Mouse (Mus musculus): Measurements from ENCODE around the gene Lgals7. TPM values are rescaled to one million over a fixed set of nuclear protein-coding genes. Genes with fewer than 3 reads are reported as not detected.
"Not testable (repeated sequence)": the region's sequence is repeated elsewhere in the genome, so short reads cannot be mapped to it uniquely, and the experiment has no call there.

The Lgals7 gene
- polyA plus RNA-seq, 1 experiment from 2014 or later, result 1.8 TPM

DNA sequence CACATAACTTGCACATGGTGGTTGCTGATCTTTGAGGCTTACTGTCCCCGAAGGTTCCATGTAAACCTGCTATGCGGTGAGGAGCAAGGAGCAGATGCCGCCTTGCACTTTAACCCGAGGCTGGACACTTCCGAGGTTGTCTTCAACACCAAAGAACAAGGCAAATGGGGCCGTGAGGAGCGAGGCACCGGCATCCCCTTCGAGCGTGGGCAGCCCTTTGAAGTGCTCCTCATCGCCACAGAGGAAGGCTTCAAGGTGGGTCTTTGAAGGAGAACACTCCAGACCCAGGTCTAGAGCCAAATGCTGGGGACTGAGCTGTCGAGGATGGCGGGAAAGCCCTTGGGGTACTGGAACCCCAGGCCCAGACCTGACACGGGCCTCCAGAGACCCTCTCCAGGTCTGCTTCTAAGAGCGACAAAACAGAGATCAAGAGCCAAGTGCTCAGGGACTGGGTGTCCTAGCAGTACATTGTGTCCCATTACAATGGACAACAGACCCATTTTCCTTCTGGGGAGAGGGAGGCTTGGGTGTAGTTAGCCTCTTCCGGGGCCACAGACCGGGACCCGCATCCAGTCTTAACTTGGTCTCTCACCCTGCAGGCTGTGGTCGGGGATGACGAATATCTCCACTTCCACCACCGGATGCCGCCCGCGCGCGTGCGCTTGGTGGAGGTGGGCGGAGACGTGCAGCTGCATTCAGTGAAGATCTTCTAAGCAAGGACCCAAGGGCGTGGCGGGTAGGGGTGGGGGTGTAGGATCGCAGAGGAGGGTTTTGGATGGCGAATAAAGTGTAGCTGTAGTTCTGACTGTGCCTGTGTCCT, 2.0 kb downstream of the Lgals7 start:
- 46% methylated on average over 33 of the region's 33 CpGs for WGBS
- H3K27me3 ChIP-seq (ENCODE audit: control insufficient read depth, insufficient read depth, low read length), result no peaks in the 10 kb centered on the region
- no peaks in the 10 kb centered on the region for H3K4me1 ChIP-seq (ENCODE audit: control insufficient read depth, insufficient read depth, low read length)
- peak overlapping the region; percentile 51 for H3K4me2 ChIP-seq (ENCODE audit: low read depth, low read length)
- H3K9me3 ChIP-seq (ENCODE audit: control insufficient read depth, low read length), result no peaks in the 10 kb centered on the region
- H3K9ac ChIP-seq (replicated peaks; ENCODE audit: low read depth, low read length), result 0 out of 2 replicates have a peak overlapping the region, but pooled peaks have one; percentile 28
- H3K36me3 ChIP-seq (ENCODE audit: control insufficient read depth, insufficient read depth, low read length), result no peaks in the 10 kb centered on the region
- ATAC-seq (ENCODE audit: low read depth), result peak; percentile 82
- H3K27ac ChIP-seq (ENCODE audit: low read depth, low read length), result no peak overlapping the region
- peak overlapping the region; percentile 17 for H3K4me3 ChIP-seq (ENCODE audit: low read depth, low read length)

DNA sequence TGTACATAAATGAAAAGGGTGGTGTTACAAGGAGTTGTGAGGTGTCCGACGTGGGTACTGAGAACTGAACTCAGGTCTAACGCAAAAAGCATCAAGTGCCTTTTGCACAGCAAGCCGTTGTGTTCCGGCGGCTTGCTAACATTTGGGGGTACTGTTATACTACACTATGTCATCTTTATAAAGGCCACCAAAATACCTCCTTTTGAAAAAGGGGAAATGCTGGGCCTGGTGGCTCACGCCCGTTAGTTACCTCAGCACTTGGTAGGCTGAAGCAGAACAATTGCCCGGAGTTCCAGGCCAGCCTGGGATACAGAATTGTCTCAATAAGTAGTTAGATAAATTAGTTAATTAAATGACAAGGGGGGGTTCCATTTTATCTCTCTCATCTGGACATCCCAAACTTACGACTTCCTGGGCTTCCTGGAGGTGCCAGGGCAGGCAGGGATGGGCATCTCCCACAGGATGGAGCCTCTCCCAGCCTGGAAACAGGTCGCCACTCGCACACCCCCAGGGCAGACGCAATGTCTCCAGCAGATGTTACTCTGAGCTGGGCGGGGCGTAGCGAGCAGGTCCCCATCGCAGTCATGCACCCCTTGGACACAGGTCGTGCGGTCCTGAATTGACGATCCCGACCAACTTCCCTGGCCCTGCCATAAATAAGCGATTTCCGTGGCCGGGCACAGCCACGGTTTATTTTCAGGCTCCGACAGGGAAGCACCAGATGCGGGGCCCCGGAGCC, 3.3 kb downstream of the Lgals7 start:
- 92% methylated on average over 28 of the region's 28 CpGs for WGBS
- H3K4me3 ChIP-seq (ENCODE audit: low read depth, low read length), result no peak overlapping the region
- H3K4me1 ChIP-seq (ENCODE audit: control insufficient read depth, insufficient read depth, low read length), result no peaks in the 10 kb centered on the region
- no peak for ATAC-seq (ENCODE audit: low read depth)
- H3K27me3 ChIP-seq (ENCODE audit: control insufficient read depth, insufficient read depth, low read length), result no peaks in the 10 kb centered on the region
- H3K9me3 ChIP-seq (ENCODE audit: control insufficient read depth, low read length), result no peaks in the 10 kb centered on the region
- H3K4me2 ChIP-seq (ENCODE audit: low read depth, low read length), result no peak overlapping the region
- H3K9ac ChIP-seq (replicated peaks; ENCODE audit: low read depth, low read length), result no peak overlapping the region
- no peaks in the 10 kb centered on the region for H3K36me3 ChIP-seq (ENCODE audit: control insufficient read depth, insufficient read depth, low read length)
- no peak overlapping the region for H3K27ac ChIP-seq (ENCODE audit: low read depth, low read length)

DNA sequence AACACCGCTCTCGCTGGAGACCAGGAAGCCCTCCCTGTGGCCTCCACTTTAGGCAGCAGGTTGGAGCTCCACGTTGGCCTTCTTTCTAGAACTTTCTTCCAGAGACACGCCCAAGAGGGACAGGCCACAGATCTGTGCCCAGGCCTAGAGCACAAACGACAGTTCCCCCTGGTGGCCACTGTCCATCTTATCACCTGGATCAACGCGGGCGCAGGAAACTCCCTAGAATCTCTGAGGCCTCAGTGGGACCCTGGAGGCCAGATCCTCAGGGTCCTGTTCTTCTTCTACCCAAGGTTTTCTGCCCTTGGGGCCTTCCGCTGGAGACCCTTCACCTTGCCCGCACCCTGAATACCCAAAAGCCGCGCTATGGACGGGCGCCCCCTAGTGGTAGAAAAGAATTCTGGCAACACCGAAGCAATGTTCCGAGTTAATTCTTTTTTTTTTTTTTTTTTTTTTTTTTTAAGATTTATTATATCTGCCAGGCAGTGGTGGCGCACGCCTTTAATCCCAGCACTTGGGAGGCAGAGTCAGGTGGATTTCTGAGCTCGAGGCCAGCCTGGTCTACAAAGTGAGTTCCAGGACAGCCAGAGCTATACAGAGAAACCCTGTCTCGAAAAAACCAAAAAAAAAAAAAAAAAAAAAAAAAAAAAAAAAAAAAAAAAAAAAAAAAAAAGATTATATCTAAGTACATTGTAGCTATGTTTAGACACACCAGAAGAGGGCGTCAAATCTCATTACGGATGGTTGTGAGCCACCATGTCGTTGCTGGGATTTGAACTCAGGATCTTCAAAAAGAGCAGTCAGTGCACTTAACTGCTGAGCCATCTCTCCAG, 4.1 kb downstream of the Lgals7 start:
- not testable (repeated sequence) for H3K4me3 ChIP-seq (ENCODE audit: low read depth, low read length); H3K4me2 ChIP-seq (ENCODE audit: low read depth, low read length); H3K27me3 ChIP-seq (ENCODE audit: control insufficient read depth, insufficient read depth, low read length); H3K9ac ChIP-seq (replicated peaks; ENCODE audit: low read depth, low read length); H3K36me3 ChIP-seq (ENCODE audit: control insufficient read depth, insufficient read depth, low read length); H3K27ac ChIP-seq (ENCODE audit: low read depth, low read length); H3K4me1 ChIP-seq (ENCODE audit: control insufficient read depth, insufficient read depth, low read length); H3K9me3 ChIP-seq (ENCODE audit: control insufficient read depth, low read length); ATAC-seq (ENCODE audit: low read depth)
- 30% methylated on average over 23 of the region's 23 CpGs for WGBS

DNA sequence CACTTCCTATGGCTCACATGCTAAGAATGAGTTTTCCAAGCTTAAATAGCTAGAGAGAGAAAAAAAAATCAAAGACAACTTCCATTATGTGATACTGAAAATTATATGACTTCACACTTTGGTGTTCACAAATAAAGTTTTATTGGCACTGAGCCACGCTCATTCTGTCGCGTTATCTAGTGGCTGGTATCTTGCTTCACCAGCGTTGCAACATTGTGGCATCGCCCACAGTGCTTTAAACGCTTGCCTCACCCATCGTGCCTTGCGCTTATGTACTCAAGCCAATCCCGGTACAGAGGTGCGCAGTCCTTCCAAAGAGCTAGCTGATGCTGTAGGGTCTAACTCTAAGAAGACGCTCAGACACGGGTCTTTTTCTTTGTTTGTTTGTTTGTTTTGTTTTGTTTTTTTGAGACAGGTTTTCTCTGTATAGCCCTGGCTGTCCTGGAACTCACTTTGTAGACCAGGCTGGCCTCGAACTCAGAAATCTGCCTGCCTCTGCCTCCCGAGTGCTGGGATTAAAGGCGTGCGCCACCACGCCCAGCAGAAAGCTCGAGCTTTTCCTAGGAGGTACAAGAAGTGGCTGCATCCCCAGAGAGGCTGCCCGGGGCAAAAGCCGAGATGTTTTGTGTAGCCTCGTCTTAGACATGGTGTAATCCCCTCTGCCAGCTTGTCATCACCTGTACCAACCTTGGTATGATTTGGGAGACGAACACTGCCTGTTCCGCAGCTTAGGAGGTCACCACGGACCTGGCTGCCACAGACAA, 7.4 kb downstream of the Lgals7 start:
- H3K9ac ChIP-seq (replicated peaks; ENCODE audit: low read depth, low read length), result no peak overlapping the region
- ATAC-seq (ENCODE audit: low read depth), result no peak
- H3K27ac ChIP-seq (ENCODE audit: low read depth, low read length), result no peak overlapping the region
- H3K4me3 ChIP-seq (ENCODE audit: low read depth, low read length), result no peak overlapping the region
- no peaks in the 10 kb centered on the region for H3K4me1 ChIP-seq (ENCODE audit: control insufficient read depth, insufficient read depth, low read length)
- WGBS, result 90% methylated on average over 24 of the region's 24 CpGs
- no peaks in the 10 kb centered on the region for H3K36me3 ChIP-seq (ENCODE audit: control insufficient read depth, insufficient read depth, low read length)
- no peaks in the 10 kb centered on the region for H3K9me3 ChIP-seq (ENCODE audit: control insufficient read depth, low read length)
- H3K4me2 ChIP-seq (ENCODE audit: low read depth, low read length), result no peak overlapping the region
- no peaks in the 10 kb centered on the region for H3K27me3 ChIP-seq (ENCODE audit: control insufficient read depth, insufficient read depth, low read length)

DNA sequence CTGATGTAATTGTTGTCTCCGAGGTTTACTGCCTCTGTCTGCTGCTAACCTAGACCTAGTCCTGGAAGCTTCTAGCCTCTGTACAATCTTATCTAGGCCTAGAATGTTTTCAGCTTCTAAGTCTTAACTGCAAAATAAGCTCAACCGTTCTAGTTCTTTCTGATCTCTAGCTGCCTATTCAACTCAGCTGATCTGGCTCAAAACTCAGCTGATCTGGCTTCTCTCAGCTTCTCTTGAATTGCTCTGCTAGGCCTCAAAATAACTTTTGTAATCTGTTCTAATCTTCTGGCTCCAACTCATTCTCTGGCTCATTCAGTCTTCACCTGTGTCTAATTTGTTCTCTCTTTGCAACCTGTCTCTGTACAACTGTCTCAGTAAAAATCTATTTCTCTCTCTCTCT, 10.9 kb downstream of the Lgals7 start:
- H3K4me3 ChIP-seq (ENCODE audit: low read depth, low read length), result no peak overlapping the region
- no peaks in the 10 kb centered on the region for H3K4me1 ChIP-seq (ENCODE audit: control insufficient read depth, insufficient read depth, low read length)
- H3K4me2 ChIP-seq (ENCODE audit: low read depth, low read length), result no peak overlapping the region
- 60% methylated on average over 2 of the region's 2 CpGs for WGBS
- H3K27me3 ChIP-seq (ENCODE audit: control insufficient read depth, insufficient read depth, low read length), result no peaks in the 10 kb centered on the region
- H3K9me3 ChIP-seq (ENCODE audit: control insufficient read depth, low read length), result no peaks in the 10 kb centered on the region
- H3K27ac ChIP-seq (ENCODE audit: low read depth, low read length), result no peak overlapping the region
- no peak overlapping the region for H3K9ac ChIP-seq (replicated peaks; ENCODE audit: low read depth, low read length)
- H3K36me3 ChIP-seq (ENCODE audit: control insufficient read depth, insufficient read depth, low read length), result no peaks in the 10 kb centered on the region
- ATAC-seq (ENCODE audit: low read depth), result no peak

DNA sequence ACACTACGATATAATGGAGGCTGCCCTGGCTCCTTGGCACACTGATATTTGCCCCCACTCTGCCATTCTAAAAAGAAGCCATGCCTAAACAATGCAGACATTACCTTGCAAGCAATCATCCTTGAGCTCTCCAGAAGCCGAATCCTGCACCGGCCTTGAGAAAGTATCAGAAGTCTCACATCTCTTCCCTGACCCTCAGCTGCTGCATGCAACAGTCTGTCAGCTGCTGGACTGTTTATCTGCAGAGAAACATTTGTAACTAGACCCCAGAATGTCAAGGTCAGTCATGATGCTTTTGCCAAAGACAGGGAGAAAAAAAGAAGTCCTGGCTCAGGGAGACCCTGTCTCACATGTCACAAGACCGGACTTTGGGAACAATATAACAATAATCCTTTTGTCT, 12.4 kb downstream of the Lgals7 start:
- H3K9ac ChIP-seq (replicated peaks; ENCODE audit: low read depth, low read length), result no peak overlapping the region
- no peaks in the 10 kb centered on the region for H3K36me3 ChIP-seq (ENCODE audit: control insufficient read depth, insufficient read depth, low read length)
- no peaks in the 10 kb centered on the region for H3K9me3 ChIP-seq (ENCODE audit: control insufficient read depth, low read length)
- H3K4me3 ChIP-seq (ENCODE audit: low read depth, low read length), result no peak overlapping the region
- no peak overlapping the region for H3K4me2 ChIP-seq (ENCODE audit: low read depth, low read length)
- no peak overlapping the region for H3K27ac ChIP-seq (ENCODE audit: low read depth, low read length)
- 79% methylated on average over 4 of the region's 4 CpGs for WGBS
- H3K4me1 ChIP-seq (ENCODE audit: control insufficient read depth, insufficient read depth, low read length), result no peaks in the 10 kb centered on the region
- no peak for ATAC-seq (ENCODE audit: low read depth)
- H3K27me3 ChIP-seq (ENCODE audit: control insufficient read depth, insufficient read depth, low read length), result no peaks in the 10 kb centered on the region

DNA sequence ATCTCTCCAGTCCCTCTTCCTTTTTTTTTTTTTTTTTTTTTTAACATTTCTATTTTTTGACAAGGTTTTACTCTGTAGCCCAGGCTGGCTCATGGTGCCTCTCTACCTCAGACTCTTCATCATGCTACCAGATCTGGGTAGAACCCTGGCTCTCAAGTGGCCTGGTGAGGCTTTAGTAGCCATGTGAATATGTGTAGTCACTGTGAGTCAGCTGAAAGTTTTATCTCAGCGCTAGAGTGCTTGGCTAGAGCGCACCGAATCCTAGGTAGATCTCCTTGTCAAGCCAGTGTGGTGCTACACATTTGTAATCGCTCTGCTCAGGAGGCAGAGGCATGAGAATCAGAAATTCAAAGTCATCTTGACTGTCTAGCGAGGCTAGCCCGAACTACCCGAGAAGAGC, 13.5 kb downstream of the Lgals7 start:
- no peak for ATAC-seq (ENCODE audit: low read depth)
- WGBS, result 90% methylated on average over 7 of the region's 7 CpGs
- Histone ChIP-seq H3K9ac (replicated peaks; ENCODE audit: low read depth, low read length) (no peak overlapping the region), H3K27me3 (ENCODE audit: control insufficient read depth, insufficient read depth, low read length) (no peaks in the 10 kb centered on the region), H3K27ac (ENCODE audit: low read depth, low read length) (no peak overlapping the region), H3K9me3 (ENCODE audit: control insufficient read depth, low read length) (no peaks in the 10 kb centered on the region), H3K4me2 (ENCODE audit: low read depth, low read length) (no peak overlapping the region), H3K36me3 (ENCODE audit: control insufficient read depth, insufficient read depth, low read length) (no peaks in the 10 kb centered on the region), H3K4me3 (ENCODE audit: low read depth, low read length) (no peak overlapping the region), H3K4me1 (ENCODE audit: control insufficient read depth, insufficient read depth, low read length) (no peaks in the 10 kb centered on the region)

DNA sequence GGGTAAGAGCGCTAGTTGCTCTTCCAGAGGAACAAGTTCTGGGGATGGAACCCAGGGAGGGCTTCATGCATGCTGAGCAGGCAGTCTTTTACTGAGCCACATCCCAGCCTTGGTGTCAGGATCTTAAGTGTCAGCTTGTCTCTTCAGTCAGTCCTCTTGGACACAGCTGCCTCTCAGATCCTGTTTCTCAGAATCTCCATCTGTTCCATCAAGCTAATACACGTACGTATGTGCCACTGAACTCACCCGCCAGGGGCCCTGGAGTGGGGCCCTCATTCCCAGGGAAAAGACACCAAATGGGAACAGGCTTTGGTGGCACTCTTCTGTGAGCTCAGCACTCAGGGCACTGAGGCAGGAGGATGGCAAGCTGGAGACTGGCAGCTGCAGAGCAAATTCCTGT, 14.2 kb downstream of the Lgals7 start:
- ATAC-seq (ENCODE audit: low read depth), result no peak
- H3K4me2 ChIP-seq (ENCODE audit: low read depth, low read length), result no peak overlapping the region
- H3K9ac ChIP-seq (replicated peaks; ENCODE audit: low read depth, low read length), result no peak overlapping the region
- no peaks in the 10 kb centered on the region for H3K9me3 ChIP-seq (ENCODE audit: control insufficient read depth, low read length)
- H3K27ac ChIP-seq (ENCODE audit: low read depth, low read length), result no peak overlapping the region
- no peak overlapping the region for H3K4me3 ChIP-seq (ENCODE audit: low read depth, low read length)
- no peaks in the 10 kb centered on the region for H3K27me3 ChIP-seq (ENCODE audit: control insufficient read depth, insufficient read depth, low read length)
- H3K36me3 ChIP-seq (ENCODE audit: control insufficient read depth, insufficient read depth, low read length), result no peaks in the 10 kb centered on the region
- WGBS, result 80% methylated on average over 4 of the region's 4 CpGs
- no peaks in the 10 kb centered on the region for H3K4me1 ChIP-seq (ENCODE audit: control insufficient read depth, insufficient read depth, low read length)

Measured in neural tube, embryonic 14.5 days (tissue).